Mouse (Mus musculus) liver, embryonic 15.5 days (tissue): ENCODE results near the gene Tmem104. TPM values are rescaled to one million over a fixed set of nuclear protein-coding genes. Genes with fewer than 3 reads are reported as not detected.
A peak's percentile ranks its signal among the peaks of the same experiment; 100 is the strongest.

Experiments used
- ATAC-seq: fragments of 200-750 bp; cut with Nextera tagmentation; 2 replicates; pipeline ENCODE4 v1.8.0; 2017; ENCODE audit warnings: moderate number of reproducible peaks, mild to moderate bottlenecking, moderate library complexity; ENCODE audit not compliant: insufficient read depth
- H3K27ac ChIP-seq: fragments of 300-500 bp; sonication (generic); replicated peaks from 2 replicates; pipeline ENCODE4 v1.5.1; 2015; ENCODE audit warnings: mild to moderate bottlenecking, inconsistent platforms
- H3K27me3 ChIP-seq: fragments of 300-500 bp; sonication (generic); 2 replicates; pipeline ENCODE4 v1.6.1; 2015; ENCODE audit warnings: mild to moderate bottlenecking, inconsistent platforms
- H3K36me3 ChIP-seq: fragments of 300-500 bp; sonication (generic); replicated peaks from 2 replicates; pipeline ENCODE4 v1.6.1; 2015; ENCODE audit warnings: moderate library complexity, mild to moderate bottlenecking, inconsistent platforms
- H3K4me1 ChIP-seq: fragments of 300-500 bp; sonication (generic); replicated peaks from 2 replicates; pipeline ENCODE4 v1.6.1; 2015; ENCODE audit warnings: inconsistent platforms
- H3K4me2 ChIP-seq: fragments of 300-500 bp; sonication (generic); 2 replicates; pipeline ENCODE4 v1.6.1; 2015; ENCODE audit warnings: moderate library complexity, mild to moderate bottlenecking, inconsistent platforms
- H3K4me3 ChIP-seq: fragments of 300-500 bp; sonication (generic); replicated peaks from 2 replicates; pipeline ENCODE4 v1.5.1; 2015; ENCODE audit warnings: mild to moderate bottlenecking, inconsistent platforms
- H3K9ac ChIP-seq: fragments of 300-500 bp; sonication (generic); 2 replicates; pipeline ENCODE4 v1.6.1; 2015; ENCODE audit warnings: moderate library complexity, mild to moderate bottlenecking, inconsistent platforms
- H3K9me3 ChIP-seq: fragments of 300-500 bp; sonication (generic); replicated peaks from 2 replicates; pipeline ENCODE4 v1.6.1; 2016; ENCODE audit warnings: inconsistent platforms
- WGBS: fragments of 180-500 bp; shearing (Covaris S2); methylation state at CpG from one replicate; pipeline ENCODE4 v1.1.7; 2015; ENCODE audit warnings: mixed read lengths; ENCODE audit not compliant: insufficient replicate concordance; 5-methylcytosine and 5-hydroxymethylcytosine counted together
- polyA plus RNA-seq: library from polyadenylated mRNA; unstranded; fragments of >200 nt; fragmentation: Nextera tagmentation; extraction: Ambion mirVana; gene quantifications from 2 replicates; pipeline ENCODE4 v1.2.1, GENCODE M21; 2015

Tmem104 gene
- polyA plus RNA-seq, 1 experiment from 2014 or later: 6.0 TPM

- H3K4me2 ChIP-seq: no peak overlapping the region
- H3K4me1 ChIP-seq: peaks cover 24% of the 10 kb centered on the region
- no peak overlapping the region for H3K4me3 ChIP-seq
- ATAC-seq: no peak
- WGBS: 37% methylated on average over 6 of the region's 6 CpGs
- peaks cover 64% of the 10 kb centered on the region for H3K27me3 ChIP-seq
- no peak overlapping the region for H3K9ac ChIP-seq
- H3K9me3 ChIP-seq: no peaks in the 10 kb centered on the region
- no peak overlapping the region for H3K27ac ChIP-seq
- no peaks in the 10 kb centered on the region for H3K36me3 ChIP-seq
Measured at GRCm38 (mm10) chr11:115247945-115248344, 60.7 kb downstream of the Tmem104 start.

DNA sequence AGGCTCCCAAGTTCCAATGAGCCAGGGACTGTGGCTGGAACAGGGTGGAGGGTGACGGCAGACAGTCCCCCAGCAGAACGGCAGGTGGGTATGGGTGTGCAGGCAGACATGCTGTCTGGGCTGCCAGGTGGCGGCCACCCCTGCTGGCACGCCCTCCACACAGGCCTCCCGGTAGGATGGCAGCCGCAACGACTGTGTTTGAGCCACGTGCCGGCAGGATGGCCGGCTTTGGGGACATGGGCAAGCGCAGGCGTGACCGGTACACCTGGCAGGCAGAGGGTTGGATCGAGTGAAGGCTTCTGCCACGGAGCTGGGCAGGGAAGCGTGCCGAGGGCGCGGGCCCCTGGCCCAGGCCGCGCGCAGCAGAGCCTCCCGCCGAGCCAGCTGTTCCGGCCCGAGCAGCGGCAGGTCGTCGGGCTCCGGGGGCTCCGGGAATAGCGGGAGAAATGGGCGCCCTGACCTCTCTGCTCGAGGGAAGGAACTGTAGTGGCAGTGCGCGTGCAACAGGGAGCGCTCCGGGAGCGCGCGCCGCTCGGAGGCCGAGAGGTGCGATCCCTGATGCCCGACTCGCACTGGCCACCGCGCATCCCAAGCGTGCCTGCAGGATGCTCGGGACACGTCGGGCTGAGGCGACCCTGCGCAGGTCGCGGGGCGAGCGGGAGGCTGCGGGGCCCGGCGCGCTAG lies 62.6 kb downstream of the Tmem104 start:
- ATAC-seq: no peak
- WGBS: 4% methylated on average over 63 of the region's 63 CpGs
- no peak overlapping the region for H3K27ac ChIP-seq
- peak overlapping the region; percentile 32 for H3K4me3 ChIP-seq
- no peak overlapping the region for H3K9ac ChIP-seq
- H3K4me1 ChIP-seq: peaks cover 15% of the 10 kb centered on the region
- peaks cover 78% of the 10 kb centered on the region for H3K27me3 ChIP-seq
- no peaks in the 10 kb centered on the region for H3K9me3 ChIP-seq
- peak overlapping the region; percentile 50 for H3K4me2 ChIP-seq
- no peaks in the 10 kb centered on the region for H3K36me3 ChIP-seq

GRCm38 (mm10) chr11:115250405-115251090 lies 63.3 kb downstream of the Tmem104 start:
- Histone ChIP-seq H3K27me3 (peaks cover 85% of the 10 kb centered on the region), H3K36me3 (no peaks in the 10 kb centered on the region), H3K9me3 (no peaks in the 10 kb centered on the region), H3K27ac (no peak overlapping the region), H3K9ac (no peak overlapping the region), H3K4me2 (peak overlapping the region; percentile 50), H3K4me1 (peaks cover 9% of the 10 kb centered on the region), H3K4me3 (peak overlapping the region; percentile 32)
- no peak for ATAC-seq
- 5% methylated on average over 36 of the region's 36 CpGs for whole genome bisulfite sequencing

DNA sequence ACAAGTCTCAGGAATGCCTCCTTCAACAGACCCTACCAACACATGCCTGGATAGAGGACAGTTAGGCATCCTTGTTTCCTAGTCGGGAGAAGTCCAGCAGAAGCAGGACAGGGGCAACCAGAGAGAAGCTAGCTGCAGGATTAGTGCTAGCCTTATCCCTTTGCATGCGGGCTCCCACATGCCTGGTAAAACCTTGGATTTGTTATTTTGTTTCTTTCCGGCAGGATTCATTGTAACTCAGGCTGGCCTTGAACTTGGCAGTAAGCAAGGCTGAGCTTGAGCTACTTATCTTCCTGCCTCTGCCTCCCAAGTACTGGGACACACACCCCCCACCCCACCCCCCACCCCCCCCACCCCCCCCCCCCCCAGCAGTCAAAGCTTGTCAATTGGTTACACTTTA lies 64.0 kb downstream of the Tmem104 start:
- Histone ChIP-seq H3K4me2 (no peak overlapping the region), H3K27me3 (peaks cover 92% of the 10 kb centered on the region)

DNA sequence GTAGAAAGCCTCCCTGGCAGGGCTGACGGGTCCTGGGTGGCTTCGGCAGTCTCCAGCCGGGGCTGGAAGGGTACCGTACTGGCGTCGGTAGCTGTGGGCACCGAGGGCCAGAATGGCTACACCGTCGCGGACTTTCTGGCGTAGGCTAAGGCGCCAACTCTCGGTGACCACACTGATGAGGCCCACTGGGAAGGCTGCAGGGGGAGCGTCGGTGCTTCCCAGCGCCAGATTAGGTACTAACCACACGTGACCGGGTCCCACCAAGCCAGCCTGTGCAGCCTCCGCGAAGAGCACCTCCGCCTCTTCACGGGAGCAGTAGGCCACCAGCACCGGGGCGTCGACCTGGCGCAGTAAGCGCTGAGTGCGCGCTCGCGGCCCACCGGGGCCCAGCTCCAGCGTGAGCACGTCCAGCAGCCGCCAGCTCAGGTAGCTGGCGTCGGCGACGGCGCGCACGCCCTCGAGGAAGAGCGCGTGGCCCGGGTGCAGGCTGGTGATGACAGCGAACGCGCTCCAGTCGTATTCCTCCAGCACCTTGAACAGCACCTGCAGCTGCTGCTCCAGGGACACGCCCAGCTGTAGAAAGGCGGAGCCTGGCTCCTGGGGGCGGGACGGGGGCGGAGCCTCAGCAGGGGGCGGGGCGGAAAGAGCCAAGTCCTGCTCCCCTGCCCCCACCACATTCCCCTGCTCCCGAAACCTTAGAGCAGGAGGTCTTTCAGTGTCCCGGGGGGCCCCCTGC lies 70.7 kb downstream of the Tmem104 start:
- no peaks in the 10 kb centered on the region for H3K9me3 ChIP-seq
- H3K4me2 ChIP-seq: no peak overlapping the region; the same call in 1 of the 2 replicates
- H3K36me3 ChIP-seq: no peaks in the 10 kb centered on the region
- 0 out of 2 replicates have a peak, but pooled peaks cover 6% of the 10 kb centered on the region for H3K4me1 ChIP-seq
- no peak for ATAC-seq
- no peak overlapping the region for H3K9ac ChIP-seq
- WGBS: 16% methylated on average over 59 of the region's 59 CpGs
- peaks cover 95% of the 10 kb centered on the region for H3K27me3 ChIP-seq
- H3K27ac ChIP-seq: no peak overlapping the region
- H3K4me3 ChIP-seq: no peak overlapping the region

More for the DNA sequence above, 64.0 kb downstream of the Tmem104 start:
- Histone ChIP-seq H3K27ac (no peak overlapping the region), H3K4me3 (no peak overlapping the region), H3K36me3 (no peaks in the 10 kb centered on the region), H3K9ac (no peak overlapping the region), H3K4me1 (peaks cover 9% of the 10 kb centered on the region), H3K9me3 (no peaks in the 10 kb centered on the region)
- no peak for ATAC-seq
- WGBS: 43% methylated on average over 3 of the region's 3 CpGs

DNA sequence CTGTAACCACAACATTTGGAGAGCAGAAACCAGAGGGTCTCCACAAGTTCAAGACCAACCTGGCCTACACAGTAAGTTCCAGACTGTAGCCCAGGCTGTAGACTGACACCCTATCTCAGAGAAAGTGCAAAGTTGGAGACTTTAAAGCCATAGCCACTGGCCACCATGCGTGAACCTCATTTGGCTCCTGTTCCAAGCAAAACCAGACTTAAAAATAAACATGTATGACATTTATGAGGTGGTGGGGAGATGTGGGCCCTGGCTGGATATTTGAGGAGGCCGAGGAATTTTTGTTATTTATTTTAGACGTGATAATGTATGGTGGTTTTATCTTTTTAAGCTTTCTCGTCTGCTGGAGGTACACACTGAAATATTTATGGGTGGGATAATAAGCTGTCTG lies 71.8 kb downstream of the Tmem104 start:
- H3K27ac ChIP-seq: no peak overlapping the region
- no peak overlapping the region for H3K9ac ChIP-seq
- no peak overlapping the region for H3K4me2 ChIP-seq
- H3K27me3 ChIP-seq: peaks cover 95% of the 10 kb centered on the region
- 55% methylated on average over 4 of the region's 4 CpGs for WGBS
- H3K4me1 ChIP-seq: 0 out of 2 replicates have a peak, but pooled peaks cover 6% of the 10 kb centered on the region
- ATAC-seq: no peak
- no peak overlapping the region for H3K4me3 ChIP-seq
- H3K36me3 ChIP-seq: no peaks in the 10 kb centered on the region
- no peaks in the 10 kb centered on the region for H3K9me3 ChIP-seq

DNA sequence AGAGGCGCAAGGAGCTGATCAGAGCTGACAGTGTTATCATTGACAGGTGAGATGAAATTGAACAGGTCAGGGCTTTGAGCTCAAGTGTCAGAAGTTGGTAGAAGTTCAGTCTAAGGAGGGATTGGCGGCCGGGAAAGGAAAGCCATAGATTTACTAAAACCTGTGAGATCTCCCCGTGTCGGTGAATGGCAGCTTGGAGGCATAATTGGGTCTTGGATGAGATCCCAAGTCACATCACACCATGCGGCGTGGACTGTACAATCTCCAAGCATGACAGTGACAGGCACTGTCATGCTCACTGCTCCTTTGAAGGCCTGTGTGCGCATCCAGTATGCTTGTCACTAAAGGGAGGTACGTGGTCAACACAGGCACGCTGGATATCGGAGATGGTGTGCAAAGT lies 75.7 kb downstream of the Tmem104 start:
- H3K4me3 ChIP-seq: no peak overlapping the region
- H3K27me3 ChIP-seq: peaks cover 100% of the 10 kb centered on the region
- no peak overlapping the region for H3K27ac ChIP-seq
- no peaks in the 10 kb centered on the region for H3K36me3 ChIP-seq
- H3K9ac ChIP-seq: no peak overlapping the region
- WGBS: 69% methylated on average over 11 of the region's 11 CpGs
- no peaks in the 10 kb centered on the region for H3K9me3 ChIP-seq
- peaks cover 14% of the 10 kb centered on the region for H3K4me1 ChIP-seq
- no peak overlapping the region for H3K4me2 ChIP-seq
- ATAC-seq: no peak

DNA sequence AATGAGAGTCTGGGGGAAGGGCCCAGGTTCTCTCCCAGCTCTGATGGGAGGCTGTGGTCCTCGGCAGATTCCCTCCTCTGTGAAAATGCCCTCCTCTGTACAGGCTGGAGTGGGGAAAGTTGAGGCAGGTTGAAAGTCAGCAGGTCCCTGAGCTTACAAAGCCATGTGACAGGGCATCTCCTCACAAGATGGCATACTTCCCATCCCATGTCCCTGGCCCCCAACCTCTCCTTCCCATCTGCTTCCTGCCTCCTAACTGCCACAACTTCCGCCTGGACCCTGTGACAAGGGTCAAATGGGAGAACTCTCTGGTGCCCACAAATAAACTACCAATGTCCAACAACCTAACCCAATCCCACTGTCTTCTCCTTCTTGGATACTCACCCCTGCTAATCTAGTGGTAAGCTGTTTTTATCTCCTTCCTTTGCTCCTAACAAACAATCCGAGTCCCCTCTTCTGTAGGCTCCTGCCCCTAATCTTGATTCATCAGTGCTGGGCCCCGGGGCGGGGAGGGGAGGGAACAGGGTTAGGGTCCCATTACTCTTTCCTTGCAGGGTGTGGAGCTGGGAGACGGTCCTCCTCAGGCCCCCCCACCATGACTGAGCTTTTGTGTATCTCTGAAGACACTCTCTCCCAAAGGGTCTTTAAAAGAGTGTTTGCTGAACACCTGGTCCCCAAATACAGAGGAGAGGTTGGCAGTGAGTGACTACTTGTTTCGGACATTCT lies 77.0 kb downstream of the Tmem104 start:
- ATAC-seq: no peak
- Histone ChIP-seq H3K27me3 (peaks cover 100% of the 10 kb centered on the region), H3K27ac (no peak overlapping the region), H3K4me2 (no peak overlapping the region), H3K9me3 (no peaks in the 10 kb centered on the region), H3K9ac (no peak overlapping the region), H3K4me1 (peaks cover 11% of the 10 kb centered on the region), H3K4me3 (no peak overlapping the region), H3K36me3 (peaks cover 5% of the 10 kb centered on the region; the same call in 1 of the 2 replicates)
- WGBS: 37% methylated on average over 7 of the region's 7 CpGs

DNA sequence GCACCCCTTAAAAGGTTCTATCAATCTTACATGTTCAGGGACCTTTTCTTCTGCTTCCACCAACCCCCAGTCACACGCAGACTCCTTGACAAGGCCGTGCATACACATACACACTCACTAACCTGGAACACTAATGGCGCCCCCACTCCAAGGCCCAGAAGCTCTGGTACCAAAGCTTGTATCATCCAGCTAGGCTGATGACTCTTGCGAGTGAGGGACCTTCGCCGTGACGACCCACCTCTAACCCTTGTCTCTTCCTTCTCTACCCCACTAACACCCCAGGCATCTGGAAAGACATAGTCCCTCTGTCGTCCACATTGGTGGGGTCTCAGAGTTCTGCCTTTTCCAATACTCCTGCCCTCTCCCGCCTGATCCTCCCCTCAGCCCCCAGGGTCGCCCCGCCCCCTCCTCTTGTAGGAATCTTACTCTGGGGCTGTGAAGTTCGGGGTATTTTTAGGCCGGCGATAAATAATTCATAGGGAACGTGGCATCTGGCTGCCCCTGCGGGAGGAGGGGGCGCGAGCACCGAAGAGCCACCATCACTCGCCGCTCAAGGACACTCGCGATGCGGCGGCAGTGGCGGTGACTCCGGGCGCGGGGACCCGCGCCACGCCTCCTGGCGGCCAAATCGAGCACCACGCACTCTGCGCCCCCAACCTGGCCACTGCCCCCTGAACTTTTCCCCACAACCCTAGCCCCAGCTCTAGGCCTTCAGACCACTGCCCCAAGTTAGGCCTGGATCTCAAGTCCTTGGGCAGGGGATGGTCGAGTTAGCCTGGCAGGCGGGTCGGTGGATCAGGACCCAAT lies 77.8 kb downstream of the Tmem104 start:
- no peak overlapping the region for H3K27ac ChIP-seq
- H3K4me3 ChIP-seq: no peak overlapping the region
- no peak for ATAC-seq
- H3K9ac ChIP-seq: no peak overlapping the region
- H3K27me3 ChIP-seq: peaks cover 92% of the 10 kb centered on the region
- peaks cover 5% of the 10 kb centered on the region; the same call in 1 of the 2 replicates for H3K36me3 ChIP-seq
- 9% methylated on average over 39 of the region's 39 CpGs for WGBS
- no peaks in the 10 kb centered on the region for H3K9me3 ChIP-seq
- H3K4me1 ChIP-seq: peaks cover 11% of the 10 kb centered on the region
- no peak overlapping the region; the same call in 1 of the 2 replicates for H3K4me2 ChIP-seq

GRCm38 (mm10) chr11:115265771-115266399 lies 78.6 kb downstream of the Tmem104 start:
- peak overlapping the region; percentile 47; the same call in 1 of the 2 replicates for H3K4me2 ChIP-seq
- peaks cover 15% of the 10 kb centered on the region for H3K4me1 ChIP-seq
- no peak for ATAC-seq
- H3K9me3 ChIP-seq: no peaks in the 10 kb centered on the region
- H3K27me3 ChIP-seq: peaks cover 84% of the 10 kb centered on the region
- WGBS: 5% methylated on average over 20 of the region's 20 CpGs
- peaks cover 5% of the 10 kb centered on the region; the same call in 1 of the 2 replicates for H3K36me3 ChIP-seq
- H3K4me3 ChIP-seq: no peak overlapping the region
- H3K9ac ChIP-seq: no peak overlapping the region
- H3K27ac ChIP-seq: no peak overlapping the region
